Mouse (Mus musculus): ENCODE measurements around the gene Gabpb2. TPM values are rescaled to one million over a fixed set of nuclear protein-coding genes. Genes with fewer than 3 reads are reported as not detected.

Gene Gabpb2
- polyA plus RNA-seq, 1 experiment = 49.0 TPM

GRCm38 (mm10) chr3:95256931-95257330 is 39.2 kb upstream of the Gabpb2 start:
- H3K4me3 ChIP-seq (ENCODE audit: low read depth, low read length) = no peak overlapping the region
- TF ChIP-seq CTCF (IDR thresholded peaks at IDR 0.05; ENCODE audit: low read depth, low read length) (no peak), POLR2A (IDR thresholded peaks at IDR 0.05; ENCODE audit: insufficient read depth, low read length) (no peak), EP300 (IDR thresholded peaks at IDR 0.05; ENCODE audit: insufficient read depth, low read depth, low read length) (no peak)
- no peaks in the 10 kb centered on the region for H3K9me3 ChIP-seq (replicated peaks; ENCODE audit: control insufficient read depth, insufficient read depth, low read length, poor library complexity, severe bottlenecking)
- no peaks in the 10 kb centered on the region for H3K4me1 ChIP-seq (ENCODE audit: control insufficient read depth, insufficient read depth, low read length)
- H3K27me3 ChIP-seq (ENCODE audit: control insufficient read depth, insufficient read depth, low read length, poor library complexity, severe bottlenecking) = no peaks in the 10 kb centered on the region
- no peak overlapping the region for H3K9ac ChIP-seq (ENCODE audit: low read depth, poor library complexity, severe bottlenecking)
- H3K27ac ChIP-seq (ENCODE audit: insufficient read depth, low read length) = no peak overlapping the region
- H3K36me3 ChIP-seq (ENCODE audit: control insufficient read depth, insufficient read depth, low read length, poor library complexity, severe bottlenecking) = peaks cover 58% of the 10 kb centered on the region

- Histone ChIP-seq H3K9me3 (replicated peaks; ENCODE audit: control insufficient read depth, insufficient read depth, low read length, poor library complexity, severe bottlenecking) (no peaks in the 10 kb centered on the region), H3K4me1 (ENCODE audit: control insufficient read depth, insufficient read depth, low read length) (no peaks in the 10 kb centered on the region), H3K9ac (ENCODE audit: low read depth, poor library complexity, severe bottlenecking) (no peak within 1 kb of the TSS), H3K27ac (ENCODE audit: insufficient read depth, low read length) (peak within 1 kb of the TSS; percentile 57; the same call in 1 of the 2 replicates), H3K4me3 (ENCODE audit: low read depth, low read length) (peak within 1 kb of the TSS; percentile 14; the same call in 1 of the 2 replicates), H3K27me3 (ENCODE audit: control insufficient read depth, insufficient read depth, low read length, poor library complexity, severe bottlenecking) (no peaks in the 10 kb centered on the region), H3K36me3 (ENCODE audit: control insufficient read depth, insufficient read depth, low read length, poor library complexity, severe bottlenecking) (peaks cover 15% of the 10 kb centered on the region)
- no peak for TF ChIP-seq POLR2A (IDR thresholded peaks at IDR 0.05; ENCODE audit: insufficient read depth, low read length)
These were observed 33.2 kb upstream of the Gabpb2 start, which contains the start of gene Bnipl for GRCm38 (mm10) chr3:95250783-95251424. Bnipl (minus strand) TSS chr3:95251193.

DNA sequence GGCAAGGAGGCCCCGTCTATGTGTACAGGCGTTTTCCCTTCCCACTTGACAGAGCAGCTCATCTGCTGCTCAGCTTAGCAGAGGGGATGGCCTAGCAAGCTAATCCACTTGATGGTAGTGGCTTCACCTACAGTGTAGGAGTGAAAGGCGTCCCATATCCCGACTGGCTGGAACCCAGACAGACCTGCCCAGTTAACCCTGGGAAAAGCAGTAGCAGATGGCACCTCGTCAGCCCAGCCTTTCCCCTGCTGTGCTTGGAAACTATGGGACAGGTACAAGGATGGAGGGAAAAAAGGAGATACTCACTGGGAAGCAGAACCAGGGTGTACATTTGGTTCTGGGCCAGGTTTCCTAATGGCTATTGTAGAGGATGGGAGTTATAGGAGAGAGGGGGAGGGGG is 32.6 kb upstream of the Gabpb2 start:
- no peaks in the 10 kb centered on the region for H3K4me1 ChIP-seq (ENCODE audit: control insufficient read depth, insufficient read depth, low read length)
- TF ChIP-seq CTCF (IDR thresholded peaks at IDR 0.05; ENCODE audit: low read depth, low read length) (no peak), POLR2A (IDR thresholded peaks at IDR 0.05; ENCODE audit: insufficient read depth, low read length) (no peak), EP300 (IDR thresholded peaks at IDR 0.05; ENCODE audit: insufficient read depth, low read depth, low read length) (no peak)
- no peaks in the 10 kb centered on the region for H3K27me3 ChIP-seq (ENCODE audit: control insufficient read depth, insufficient read depth, low read length, poor library complexity, severe bottlenecking)
- H3K4me3 ChIP-seq (ENCODE audit: low read depth, low read length) = no peak overlapping the region
- H3K36me3 ChIP-seq (ENCODE audit: control insufficient read depth, insufficient read depth, low read length, poor library complexity, severe bottlenecking) = peaks cover 10% of the 10 kb centered on the region
- no peak overlapping the region for H3K9ac ChIP-seq (ENCODE audit: low read depth, poor library complexity, severe bottlenecking)
- no peaks in the 10 kb centered on the region for H3K9me3 ChIP-seq (replicated peaks; ENCODE audit: control insufficient read depth, insufficient read depth, low read length, poor library complexity, severe bottlenecking)
- peak overlapping the region; percentile 57; the same call in 1 of the 2 replicates for H3K27ac ChIP-seq (ENCODE audit: insufficient read depth, low read length)

GRCm38 (mm10) chr3:95247660-95248336 is 30.1 kb upstream of the Gabpb2 start:
- TF ChIP-seq EP300 (IDR thresholded peaks at IDR 0.05; ENCODE audit: insufficient read depth, low read depth, low read length) (no peak), CTCF (IDR thresholded peaks at IDR 0.05; ENCODE audit: low read depth, low read length) (no peak)

DNA sequence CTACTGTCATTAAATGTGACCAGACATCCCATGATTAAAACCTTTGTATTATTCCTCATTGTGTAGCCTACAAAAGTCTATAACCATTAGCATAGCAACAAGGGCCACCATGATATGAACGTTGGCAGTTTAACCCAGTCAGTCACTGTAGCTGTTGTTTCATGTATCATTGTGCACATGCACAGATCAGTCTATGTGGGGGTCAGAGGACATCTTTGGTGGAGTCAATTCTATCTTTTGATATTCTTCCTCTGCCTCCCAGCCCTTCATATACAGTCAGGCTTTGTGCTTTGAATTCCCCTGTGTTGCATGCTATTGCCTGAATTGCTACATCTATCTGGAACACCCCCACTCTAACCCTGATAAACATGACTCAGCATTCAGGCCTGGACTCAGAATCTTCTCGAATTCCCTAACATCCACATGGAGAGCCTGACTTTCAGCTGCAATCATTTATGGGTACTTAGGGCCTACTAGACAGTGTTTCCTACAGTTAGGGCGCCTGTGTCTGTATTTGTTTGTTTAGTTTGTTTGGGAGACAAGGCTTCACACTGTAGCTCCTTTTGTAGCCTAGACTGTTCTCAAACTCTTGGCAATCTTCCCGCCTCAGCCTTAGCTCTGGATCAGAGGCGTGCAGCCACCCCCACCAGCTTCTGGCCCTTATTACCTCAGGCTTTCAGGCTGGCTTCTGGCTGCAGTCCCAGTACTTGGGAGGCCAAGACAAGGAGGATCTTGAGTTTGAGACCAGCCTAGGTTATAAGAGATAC is 28.9 kb upstream of the Gabpb2 start:
- H3K4me3 ChIP-seq (ENCODE audit: low read depth, low read length) = no peak overlapping the region
- H3K9me3 ChIP-seq (replicated peaks; ENCODE audit: control insufficient read depth, insufficient read depth, low read length, poor library complexity, severe bottlenecking) = no peaks in the 10 kb centered on the region
- no peaks in the 10 kb centered on the region for H3K27me3 ChIP-seq (ENCODE audit: control insufficient read depth, insufficient read depth, low read length, poor library complexity, severe bottlenecking)
- H3K27ac ChIP-seq (ENCODE audit: insufficient read depth, low read length) = no peak overlapping the region
- H3K9ac ChIP-seq (ENCODE audit: low read depth, poor library complexity, severe bottlenecking) = no peak overlapping the region
- no peaks in the 10 kb centered on the region for H3K36me3 ChIP-seq (ENCODE audit: control insufficient read depth, insufficient read depth, low read length, poor library complexity, severe bottlenecking)
- H3K4me1 ChIP-seq (ENCODE audit: control insufficient read depth, insufficient read depth, low read length) = peaks cover under 1% of the 10 kb centered on the region
- no peak for TF ChIP-seq CTCF (IDR thresholded peaks at IDR 0.05; ENCODE audit: low read depth, low read length)
- TF ChIP-seq EP300 (IDR thresholded peaks at IDR 0.05; ENCODE audit: insufficient read depth, low read depth, low read length) = no peak
- no peak for TF ChIP-seq POLR2A (IDR thresholded peaks at IDR 0.05; ENCODE audit: insufficient read depth, low read length)

More at GRCm38 (mm10) chr3:95247660-95248336, 30.1 kb upstream of the Gabpb2 start:
- Histone ChIP-seq H3K27ac (ENCODE audit: insufficient read depth, low read length) (no peak overlapping the region), H3K4me1 (ENCODE audit: control insufficient read depth, insufficient read depth, low read length) (no peaks in the 10 kb centered on the region), H3K27me3 (ENCODE audit: control insufficient read depth, insufficient read depth, low read length, poor library complexity, severe bottlenecking) (no peaks in the 10 kb centered on the region), H3K9me3 (replicated peaks; ENCODE audit: control insufficient read depth, insufficient read depth, low read length, poor library complexity, severe bottlenecking) (no peaks in the 10 kb centered on the region), H3K9ac (ENCODE audit: low read depth, poor library complexity, severe bottlenecking) (no peak overlapping the region), H3K36me3 (ENCODE audit: control insufficient read depth, insufficient read depth, low read length, poor library complexity, severe bottlenecking) (no peaks in the 10 kb centered on the region), H3K4me3 (ENCODE audit: low read depth, low read length) (no peak overlapping the region)

Measured in ES-Bruce4 (cell line).